13 mouse cellular contexts compared by ENCODE assay signal in the genomic region with DNA sequence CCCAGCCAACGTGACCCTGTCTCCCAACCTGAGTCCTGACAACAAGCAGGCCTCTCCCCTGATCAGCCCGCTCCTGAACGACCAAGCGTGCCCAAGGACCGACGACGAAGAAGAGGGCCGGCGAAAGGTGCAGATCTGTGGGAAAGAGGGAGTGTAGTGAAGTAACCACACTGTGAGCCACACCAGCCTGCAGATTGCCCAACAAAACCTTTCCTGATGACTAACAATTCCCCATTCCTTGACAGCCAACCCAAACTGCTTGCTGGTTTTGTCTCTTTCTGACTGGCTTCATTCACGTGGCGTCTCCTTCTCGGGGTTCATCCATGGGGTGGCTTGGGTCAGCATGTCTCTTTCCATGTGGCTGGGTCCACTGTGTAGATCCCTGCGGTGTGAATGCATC.
"Had no signal": no experiment of that assay in that cellular context is flagged by ENCODE, and none has a peak within 500 bp of the region (broad histone marks: within the 10 kb centered on the region; RNA-seq: fewer than 3 reads in every experiment).

No protein-coding gene starts in this region.

- H3K4me3 ChIP-seq: limb, embryonic 12.5 days; midbrain, embryonic 12.5 days; neural tube, embryonic 13.5 days had no signal

- DNase-seq: kidney, adult 18-20 months; kidney, postnatal 14 days; liver; lung, adult 2 months; lung, postnatal 10 days; lung, postnatal 4 days; right cerebral cortex, postnatal 14 days; thymus, postnatal 36 days had no signal

- H3K9ac ChIP-seq: limb, embryonic 12.5 days; liver, embryonic 14.5 days; midbrain, embryonic 12.5 days; neural tube, embryonic 13.5 days had no signal

- H3K4me2 ChIP-seq: limb, embryonic 12.5 days; midbrain, embryonic 12.5 days; neural tube, embryonic 13.5 days had no signal

- H3K4me1 ChIP-seq: limb, embryonic 12.5 days; neural tube, embryonic 13.5 days had no signal

- ATAC-seq: midbrain, embryonic 16.5 days had no signal

- H3K27ac ChIP-seq: limb, embryonic 12.5 days; liver, embryonic 14.5 days; midbrain, embryonic 12.5 days; neural tube, embryonic 13.5 days had no signal

- H3K27me3 ChIP-seq: limb, embryonic 12.5 days; midbrain, embryonic 12.5 days; neural tube, embryonic 13.5 days had no signal

- H3K9me3 ChIP-seq: limb, embryonic 12.5 days; midbrain, embryonic 12.5 days; neural tube, embryonic 13.5 days had no signal
